Mouse (Mus musculus) stomach, postnatal 0 days (tissue): Measurements from ENCODE around the gene Ly75. TPM values are rescaled to one million over a fixed set of nuclear protein-coding genes. Genes with fewer than 3 reads are reported as not detected.

ENCODE experiments used
- ATAC-seq: fragments of 200-750 bp; cut with Nextera tagmentation; 2 replicates; pipeline ENCODE4 v1.8.0; 2017; ENCODE audit not compliant: low FRiP score, low TSS enrichment
- DNase-seq: peaks from one replicate; pipeline ENCODE4 v3.0.0-alpha.2; 2016; ENCODE audit warnings: low spot score
- H3K27ac ChIP-seq: fragments of 300-500 bp; sonication (generic); replicated peaks from 2 replicates; pipeline ENCODE4 v1.5.1; 2014; ENCODE audit warnings: mild to moderate bottlenecking, control low read depth
- H3K27me3 ChIP-seq: fragments of 300-500 bp; sonication (generic); 2 replicates; pipeline ENCODE4 v1.6.1; 2014; ENCODE audit warnings: low read length; ENCODE audit not compliant: control insufficient read depth, insufficient read depth
- H3K36me3 ChIP-seq: fragments of 300-500 bp; sonication (generic); 2 replicates; pipeline ENCODE4 v1.6.1; 2014; ENCODE audit warnings: low read length, mixed read lengths; ENCODE audit not compliant: control insufficient read depth, insufficient read depth
- H3K4me1 ChIP-seq: fragments of 300-500 bp; sonication (generic); replicated peaks from 2 replicates; pipeline ENCODE4 v1.6.1; 2014; ENCODE audit warnings: antibody characterized with exemption; ENCODE audit not compliant: control insufficient read depth, insufficient read depth
- H3K4me2 ChIP-seq: fragments of 300-500 bp; sonication (generic); replicated peaks from 2 replicates; pipeline ENCODE4 v1.6.1; 2014; ENCODE audit warnings: low read depth, mild to moderate bottlenecking, control low read depth, moderate library complexity
- H3K4me3 ChIP-seq: fragments of 300-500 bp; sonication (generic); 2 replicates; pipeline ENCODE4 v1.5.1; 2014; ENCODE audit warnings: low read depth, low read length, control low read depth
- H3K9ac ChIP-seq: fragments of 300-500 bp; sonication (generic); 2 replicates; pipeline ENCODE4 v1.6.1; 2014; ENCODE audit warnings: mild to moderate bottlenecking, low read length, control low read depth, mixed read lengths
- H3K9me3 ChIP-seq: fragments of 300-500 bp; sonication (generic); 2 replicates; pipeline ENCODE4 v1.6.1; 2016; ENCODE audit warnings: low read length; ENCODE audit not compliant: control insufficient read depth
- CTCF ChIP-seq: IDR thresholded peaks from 2 replicates; pipeline ENCODE4 v1.5.1; 2016; ENCODE audit warnings: antibody characterized with exemption, low read depth, mild to moderate bottlenecking, moderate library complexity
- EP300 ChIP-seq: optimal IDR thresholded peaks from 2 replicates; pipeline ENCODE3; 2016; ENCODE audit warnings: antibody characterized with exemption
- WGBS: fragments of 180-500 bp; shearing (Covaris S2); extraction: QIAGEN DNeasy Blood & Tissue Kit; methylation state at CpG from one replicate; pipeline ENCODE4 v1.1.7; 2014; 5-methylcytosine and 5-hydroxymethylcytosine counted together
- polyA plus RNA-seq: library from polyadenylated mRNA; unstranded; fragments of >200 nt; fragmentation: Nextera tagmentation; extraction: Ambion mirVana; gene quantifications from 2 replicates; pipeline ENCODE4 v1.2.1, GENCODE M21; 2015

Gene Ly75
- polyA plus RNA-seq, 1 experiment from 2014 or later = 0.23 TPM

GRCm38 (mm10) chr2:60384083-60384762 is 1.1 kb upstream of the Ly75 start:
- no peak overlapping the region for H3K4me2 ChIP-seq
- TF ChIP-seq EP300 (no peak), CTCF (no peak)
- no peak for DNase-seq
- no peaks in the 10 kb centered on the region for H3K4me1 ChIP-seq
- H3K9ac ChIP-seq = no peak overlapping the region
- H3K36me3 ChIP-seq = no peaks in the 10 kb centered on the region
- no peak overlapping the region for H3K4me3 ChIP-seq
- H3K27ac ChIP-seq = no peak overlapping the region
- 58% methylated on average over 7 of the region's 7 CpGs for WGBS
- no peaks in the 10 kb centered on the region for H3K9me3 ChIP-seq
- ATAC-seq = no peak
- H3K27me3 ChIP-seq = no peaks in the 10 kb centered on the region

- ATAC-seq (no peak), DNase-seq (no peak)
- no peak for TF ChIP-seq EP300
- no peaks in the 10 kb centered on the region for H3K9me3 ChIP-seq
- H3K4me3 ChIP-seq = peak overlapping the region; percentile 54; the same call in 1 of the 2 replicates
- no peaks in the 10 kb centered on the region for H3K27me3 ChIP-seq
- H3K9ac ChIP-seq = peak overlapping the region; percentile 52; the same call in 1 of the 2 replicates
- WGBS = 70% methylated on average over 3 of the region's 3 CpGs
- H3K36me3 ChIP-seq = no peaks in the 10 kb centered on the region
- H3K27ac ChIP-seq = no peak overlapping the region
- no peaks in the 10 kb centered on the region for H3K4me1 ChIP-seq
- peak overlapping the region; percentile 94 for H3K4me2 ChIP-seq
Measured at GRCm38 (mm10) chr2:60382346-60382745, 757 bp downstream of the Ly75 start.

GRCm38 (mm10) chr2:60377260-60377659 is 5.8 kb downstream of the Ly75 start:
- Histone ChIP-seq H3K27me3 (no peaks in the 10 kb centered on the region), H3K9me3 (no peaks in the 10 kb centered on the region), H3K9ac (no peak overlapping the region), H3K4me3 (no peak overlapping the region), H3K4me1 (no peaks in the 10 kb centered on the region), H3K27ac (no peak overlapping the region), H3K36me3 (no peaks in the 10 kb centered on the region), H3K4me2 (no peak overlapping the region)
- 82% methylated on average over 5 of the region's 5 CpGs for WGBS
- TF ChIP-seq CTCF (no peak), EP300 (no peak)
- ATAC-seq (no peak), DNase-seq (no peak)

- no peak for DNase-seq
- Histone ChIP-seq H3K27me3 (no peaks in the 10 kb centered on the region), H3K9me3 (no peaks in the 10 kb centered on the region), H3K36me3 (no peaks in the 10 kb centered on the region), H3K9ac (no peak overlapping the region), H3K4me1 (no peaks in the 10 kb centered on the region), H3K4me3 (no peak overlapping the region), H3K4me2 (no peak overlapping the region), H3K27ac (no peak overlapping the region)
- no peak for ATAC-seq
- WGBS = 90% methylated on average over 15 of the region's 15 CpGs
- TF ChIP-seq EP300 (no peak), CTCF (no peak)
Measured at GRCm38 (mm10) chr2:60375608-60376107, 7.4 kb downstream of the Ly75 start.

GRCm38 (mm10) chr2:60375126-60375525 is 8.0 kb downstream of the Ly75 start:
- H3K36me3 ChIP-seq = no peaks in the 10 kb centered on the region
- H3K9me3 ChIP-seq = no peaks in the 10 kb centered on the region
- H3K9ac ChIP-seq = no peak overlapping the region
- no peak overlapping the region for H3K4me2 ChIP-seq
- H3K27me3 ChIP-seq = no peaks in the 10 kb centered on the region
- ATAC-seq (no peak), DNase-seq (no peak)
- no peak overlapping the region for H3K4me3 ChIP-seq
- no peaks in the 10 kb centered on the region for H3K4me1 ChIP-seq
- no peak for TF ChIP-seq CTCF
- no peak for TF ChIP-seq EP300
- 78% methylated on average over 8 of the region's 8 CpGs for WGBS
- no peak overlapping the region for H3K27ac ChIP-seq

GRCm38 (mm10) chr2:60370188-60370587 is 12.9 kb downstream of the Ly75 start:
- Histone ChIP-seq H3K27ac (no peak overlapping the region), H3K4me2 (no peak overlapping the region), H3K9ac (no peak overlapping the region), H3K27me3 (no peaks in the 10 kb centered on the region), H3K4me1 (no peaks in the 10 kb centered on the region), H3K4me3 (no peak overlapping the region), H3K36me3 (no peaks in the 10 kb centered on the region), H3K9me3 (no peaks in the 10 kb centered on the region)
- TF ChIP-seq CTCF = no peak
- TF ChIP-seq EP300 = no peak
- ATAC-seq = no peak
- no peak for DNase-seq
- WGBS = 91% methylated on average over 5 of the region's 5 CpGs
